ENCODE assay signal across 10 mouse cellular contexts in the genomic region with DNA sequence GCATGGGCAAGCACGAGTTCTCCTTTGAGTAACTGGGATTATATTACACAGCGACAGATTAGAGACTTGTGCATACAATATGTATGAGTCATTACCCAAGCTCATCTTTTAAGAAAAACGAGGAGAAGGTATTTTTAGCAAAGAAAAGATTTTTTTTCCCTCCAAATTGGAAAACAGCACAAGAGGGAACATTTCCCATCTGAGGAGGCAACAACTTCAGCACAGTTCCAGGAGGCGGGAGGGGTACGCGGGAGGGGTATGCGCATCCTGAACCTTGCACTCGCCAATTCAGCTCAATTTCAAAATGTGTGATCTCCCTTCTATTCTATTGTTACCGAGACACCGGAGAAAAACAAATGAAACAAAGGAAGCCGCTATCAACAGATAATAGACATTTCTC.
DNase-seq lines count a peak whose midpoint lies in the region; ATAC-seq and TF ChIP-seq lines count a peak whose summit lies in the region.
"Had no signal": no experiment of that assay in that cellular context is flagged by ENCODE, and none has a peak within 500 bp of the region (broad histone marks: within the 10 kb centered on the region; RNA-seq: fewer than 3 reads in every experiment).

No protein-coding gene starts in this region.

- H3K36me3 ChIP-seq in hindbrain, embryonic 10.5 days = no peaks in the 10 kb centered on the region
- no peaks in the 10 kb centered on the region for H3K36me3 ChIP-seq in midbrain, embryonic 15.5 days (replicated peaks)

- peaks cover 9% of the 10 kb centered on the region for H3K27me3 ChIP-seq in hindbrain, embryonic 10.5 days (ENCODE audit: insufficient read depth, poor library complexity, severe bottlenecking)
- no peaks in the 10 kb centered on the region for H3K27me3 ChIP-seq in midbrain, embryonic 15.5 days (replicated peaks)

- no peak for TF ChIP-seq CTCF in cortical plate, adult 2 months (IDR thresholded peaks at IDR 0.05; ENCODE audit: extremely low read depth, insufficient read depth, low read length)

- ATAC-seq in midbrain, embryonic 15.5 days (replicated peaks) = no peak

- H3K27ac ChIP-seq in cortical plate, adult 2 months (ENCODE audit: insufficient read depth, low read length) = no peak overlapping the region
- H3K27ac ChIP-seq in hindbrain, embryonic 10.5 days = no peak overlapping the region; the same call in 1 of the 2 replicates
- no peak overlapping the region for H3K27ac ChIP-seq in midbrain, embryonic 15.5 days

- no peak for TF ChIP-seq POLR2A in cortical plate, adult 2 months (IDR thresholded peaks at IDR 0.05; ENCODE audit: extremely low read depth, insufficient read depth, low read length)

- H3K4me3 ChIP-seq in cortical plate, adult 2 months (ENCODE audit: insufficient read depth, low read length) = peak overlapping the region; percentile 33
- H3K4me3 ChIP-seq in hindbrain, embryonic 10.5 days = peak overlapping the region; percentile 39
- H3K4me3 ChIP-seq in midbrain, embryonic 15.5 days = peak overlapping the region; percentile 31
- H3K4me3 ChIP-seq: erythroblast, embryonic 14.5 days had no signal

- no peaks in the 10 kb centered on the region for H3K9me3 ChIP-seq in hindbrain, embryonic 10.5 days
- no peaks in the 10 kb centered on the region for H3K9me3 ChIP-seq in midbrain, embryonic 15.5 days

- peak overlapping the region; percentile 7; the same call in 1 of the 2 replicates for H3K9ac ChIP-seq in midbrain, embryonic 15.5 days

- 19% methylated on average over 11 of the region's 11 CpGs for WGBS in hindbrain, embryonic 10.5 days
- 17% methylated on average over 11 of the region's 11 CpGs for WGBS in midbrain, embryonic 15.5 days

- H3K4me1 ChIP-seq in cortical plate, adult 2 months (ENCODE audit: control insufficient read depth, insufficient read depth, low read length) = peaks cover 2% of the 10 kb centered on the region; the same call in 1 of the 2 replicates
- peaks cover 38% of the 10 kb centered on the region for H3K4me1 ChIP-seq in hindbrain, embryonic 10.5 days (replicated peaks)
- peaks cover 13% of the 10 kb centered on the region; the same call in 1 of the 2 replicates for H3K4me1 ChIP-seq in midbrain, embryonic 15.5 days

- DNase-seq in Muller cell, postnatal 12 days (ENCODE audit: inconsistent ontology term) = peak; percentile 4
- no peak for DNase-seq in hindbrain, embryonic 10.5 days (ENCODE audit: low spot score)
- DNase-seq in retina, postnatal 1 day = no peak
- DNase-seq in cerebellum, postnatal 36 days = no peak
- DNase-seq in gastrocnemius, postnatal 25 days = no peak
- DNase-seq: cerebellum, postnatal 14 days; heart, postnatal 4 days had no signal

- peak overlapping the region; percentile 41 for H3K4me2 ChIP-seq in midbrain, embryonic 15.5 days
